Mouse (Mus musculus) erythroid progenitor cell, adult 5-6 weeks (primary cell): Measurements from ENCODE around the gene Atp6v0e. TPM values are rescaled to one million over a fixed set of nuclear protein-coding genes. Genes with fewer than 3 reads are reported as not detected.

Source experiments
- ATAC-seq: replicated peaks from 2 replicates; pipeline ENCODE4 v1.8.0; 2016; ENCODE audit warnings: moderate number of reproducible peaks, mild to moderate bottlenecking, moderate TSS enrichment, inconsistent platforms; ENCODE audit not compliant: poor library complexity, low FRiP score, severe bottlenecking
- total RNA-seq, 2 experiments: library from RNA; stranded (forward) in 1 of 2; stranded (reverse) in 1 of 2; fragments of 150-400 nt in 1 of 2; fragments of 186-747, 209-891 nt in 1 of 2; gene quantifications; 2 replicates each; pipeline versions ENCODE4 v1.2.3 to v1.2.4; 2015 to 2017; ENCODE audit warnings: low replicate concordance in 2 of 2

Atp6v0e gene
- total RNA-seq, 2 experiments from 2014 or later, result 104 to 122 TPM

DNA sequence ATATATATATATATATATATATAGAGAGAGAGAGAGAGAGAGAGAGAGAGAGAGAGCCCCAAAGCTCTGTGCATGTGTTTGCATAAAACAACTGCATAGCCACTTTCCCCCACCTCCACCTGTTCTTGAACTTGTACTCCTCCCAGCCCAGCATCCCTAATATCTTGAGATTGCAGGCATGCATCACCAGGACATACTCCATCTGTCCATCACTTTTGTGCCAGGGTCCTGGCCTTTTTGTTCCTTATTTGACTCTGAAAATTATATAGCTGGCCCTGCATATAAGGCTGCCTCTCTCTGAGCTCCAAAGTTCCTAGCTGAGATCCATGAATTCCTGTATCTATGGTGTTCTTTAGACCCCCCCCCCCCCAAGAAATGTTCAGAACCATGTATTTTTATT is 45.5 kb downstream of the Atp6v0e start:
- no peak for ATAC-seq

DNA sequence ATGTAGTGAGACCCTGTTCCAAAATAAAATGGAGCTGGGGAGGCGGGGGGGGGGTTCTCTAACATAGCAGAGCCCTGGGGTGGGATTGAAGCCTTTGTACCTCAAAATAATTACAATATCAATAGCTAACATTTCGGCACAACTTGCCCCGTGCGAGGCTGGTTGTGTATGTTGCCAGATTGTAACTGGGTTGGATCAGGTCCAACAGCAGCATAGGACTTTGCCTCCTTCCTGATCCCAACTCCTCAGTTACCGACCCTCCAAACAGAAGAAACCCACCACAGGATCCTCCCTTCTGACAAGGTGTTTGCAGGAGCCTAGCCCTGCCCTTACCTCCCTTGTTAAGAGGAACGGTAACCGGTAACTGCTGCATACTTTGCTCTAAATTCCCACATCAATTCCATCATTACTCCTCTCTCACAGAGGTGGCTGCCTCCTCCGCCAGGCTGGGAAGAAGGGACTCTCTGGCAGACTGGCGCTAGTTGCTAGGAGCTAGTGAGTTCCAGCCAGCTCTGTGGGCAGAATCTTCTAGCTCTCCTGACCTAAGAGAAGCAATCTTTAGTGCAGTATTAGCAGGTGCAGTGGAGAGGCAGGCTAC is 46.1 kb downstream of the Atp6v0e start:
- no peak for ATAC-seq

DNA sequence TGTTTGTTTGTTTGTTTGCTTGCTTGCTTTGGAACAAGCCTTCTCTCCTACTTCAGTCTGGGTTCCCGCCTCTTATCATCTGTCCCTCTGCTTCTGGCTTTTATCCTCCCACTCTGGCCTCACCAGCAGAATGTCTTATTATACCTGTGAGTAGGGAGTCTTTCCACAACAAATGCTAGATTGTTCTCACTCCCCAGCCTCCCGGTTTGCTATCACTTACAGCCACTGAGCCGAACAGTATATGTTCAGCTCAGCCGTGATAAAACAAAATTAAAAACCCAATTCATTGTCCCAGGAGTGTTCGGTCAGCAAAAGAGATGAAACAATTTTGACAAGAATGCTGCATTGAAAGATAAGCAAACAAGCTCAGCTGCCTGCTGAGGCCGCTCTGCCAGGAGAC is 47.0 kb downstream of the Atp6v0e start:
- peak; percentile 47; the same call in 1 of the 2 replicates for ATAC-seq

DNA sequence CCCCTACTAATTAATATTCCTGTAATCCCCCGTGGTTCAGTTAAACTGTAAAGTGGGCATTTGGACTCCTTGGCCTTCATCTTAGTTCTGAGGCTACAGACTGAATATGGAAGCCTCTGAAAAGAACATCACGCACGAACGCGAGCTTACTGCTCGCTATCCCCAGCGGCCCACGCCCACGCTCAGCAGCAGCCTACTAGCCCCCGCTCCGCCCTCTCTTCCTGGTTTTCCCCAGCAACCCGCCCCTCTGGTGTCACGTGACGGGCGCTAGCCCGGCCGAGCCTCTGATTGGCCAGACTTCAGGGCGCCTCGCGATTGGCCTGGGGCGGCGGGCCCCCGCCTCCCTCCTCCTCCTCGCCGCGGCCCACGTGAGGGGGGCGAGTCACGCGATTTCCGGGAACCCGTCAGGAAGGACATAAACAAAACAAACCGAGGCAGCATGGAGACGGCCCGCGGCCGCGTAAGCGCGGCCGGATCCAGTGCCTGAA is 52.3 kb downstream of the Atp6v0e start, which contains the start of gene Crebrf:
Crebrf (plus strand) TSS at position 380 of the 488 bp plus-strand sequence.
- peak; percentile 89 for ATAC-seq

DNA sequence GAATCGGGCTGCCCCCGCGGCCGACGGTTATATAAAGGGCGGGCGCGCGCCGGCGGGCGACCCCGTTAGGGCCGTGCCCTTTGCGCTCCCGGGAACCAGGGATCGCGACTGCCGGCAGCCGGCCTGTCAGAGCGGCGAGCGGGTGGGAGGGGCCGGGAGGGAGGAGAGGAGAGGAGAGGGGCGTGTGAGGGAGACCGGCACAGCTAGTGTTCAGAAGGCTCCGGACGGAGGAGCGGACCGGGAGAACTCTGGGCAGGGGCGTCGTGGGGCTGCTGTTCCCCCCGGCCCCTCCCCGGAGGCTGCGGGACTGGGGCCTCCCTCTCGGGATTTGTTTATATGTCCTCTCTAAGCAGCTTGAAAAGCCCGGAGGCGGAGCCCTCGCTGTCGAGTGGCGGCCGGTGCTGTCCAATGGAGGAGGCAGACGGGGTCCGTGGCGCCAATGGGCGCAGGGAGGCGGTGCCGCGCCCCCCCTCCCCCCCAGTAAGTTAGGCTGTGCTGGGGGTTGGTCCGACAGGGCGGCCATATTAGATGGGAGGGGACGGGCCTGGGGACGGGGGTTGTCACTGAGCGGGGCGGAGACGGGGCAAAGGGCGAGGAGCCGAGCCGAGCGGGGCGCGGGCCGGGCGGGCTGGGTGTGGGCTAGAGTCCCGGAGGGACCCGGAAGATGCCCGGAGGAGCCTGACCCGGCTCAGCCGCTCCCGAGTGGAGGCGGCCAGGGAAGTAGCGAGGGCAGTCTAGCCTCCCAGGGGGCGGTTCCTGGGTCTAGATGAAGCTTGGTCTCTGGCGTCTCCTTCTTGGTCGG is 53.1 kb downstream of the Atp6v0e start:
- peak; percentile 84 for ATAC-seq

DNA sequence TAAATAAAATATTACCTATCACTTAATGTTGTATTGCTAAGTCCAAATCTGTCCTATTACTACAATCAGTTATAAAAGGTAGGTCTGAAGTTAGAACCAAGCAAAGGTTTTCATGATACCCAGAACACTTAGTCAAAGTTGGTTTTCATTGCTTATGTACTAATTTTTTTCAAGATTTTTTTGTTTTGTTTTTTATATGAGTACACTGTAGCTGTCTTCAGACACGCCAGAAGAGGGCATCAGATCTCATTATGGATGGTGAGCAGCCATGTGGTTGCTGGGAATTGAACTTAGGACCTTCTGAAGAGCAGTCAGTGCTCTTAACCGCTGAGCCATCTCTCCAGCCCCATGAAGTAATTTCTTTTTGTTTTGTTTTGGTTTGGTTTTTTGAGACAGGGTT is 54.8 kb downstream of the Atp6v0e start:
- ATAC-seq, result no peak

DNA sequence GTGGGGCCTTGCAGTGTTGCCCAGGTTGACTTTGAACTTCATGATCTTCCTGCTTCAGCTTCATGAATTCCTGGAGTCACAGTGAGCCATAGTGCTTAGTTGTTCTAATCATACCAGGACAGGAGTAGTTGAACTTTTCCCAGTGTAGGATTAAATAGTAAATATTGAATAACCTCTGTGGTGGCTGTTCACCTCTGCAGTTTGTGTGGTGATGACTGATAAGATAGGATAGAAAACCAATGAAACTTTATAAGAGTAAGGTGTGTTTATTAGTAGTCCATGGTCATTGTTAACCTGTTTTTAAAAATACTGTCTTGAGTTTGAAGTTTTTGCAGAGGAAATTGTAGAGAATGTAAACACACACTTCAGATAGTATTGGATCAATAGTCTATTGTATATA is 56.4 kb downstream of the Atp6v0e start:
- no peak for ATAC-seq

DNA sequence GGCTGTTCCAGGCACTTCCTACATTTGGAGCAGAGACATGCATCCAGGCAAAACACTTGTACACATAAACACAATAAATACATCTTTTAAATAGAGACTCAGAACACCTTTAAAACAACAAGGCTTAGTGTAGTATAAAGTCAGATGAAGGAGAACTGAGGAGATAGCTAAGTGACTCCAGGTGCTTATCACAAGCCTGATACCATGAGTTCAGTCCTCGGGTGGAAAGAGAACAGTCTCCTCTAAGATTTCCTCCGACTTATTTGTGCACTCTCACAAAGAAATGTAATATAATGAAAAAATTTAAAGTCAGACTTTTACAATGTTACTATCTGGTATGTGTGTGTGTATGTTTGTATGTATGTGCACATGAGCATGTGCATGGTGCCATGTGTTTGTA is 58.8 kb downstream of the Atp6v0e start:
- peak; percentile 71 for ATAC-seq

DNA sequence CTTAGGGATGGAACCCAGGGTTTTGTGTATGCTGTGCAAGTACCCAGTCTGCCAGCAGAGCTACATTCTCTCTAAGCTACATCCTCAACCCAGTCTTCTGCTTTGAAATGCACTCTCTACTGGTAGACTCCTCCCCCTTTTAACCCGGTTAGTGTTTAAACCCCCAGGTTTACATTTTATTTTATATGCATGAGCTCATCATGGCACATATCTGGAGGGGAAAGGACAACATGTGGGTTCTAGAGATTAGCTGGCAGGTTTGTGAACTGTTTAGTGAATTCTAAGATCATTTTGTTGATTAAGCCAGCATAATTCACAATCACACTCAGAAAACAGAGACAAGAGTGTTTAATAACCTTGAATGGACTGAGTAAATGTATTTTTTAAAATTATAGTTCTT is 61.8 kb downstream of the Atp6v0e start:
- peak; percentile 50 for ATAC-seq

DNA sequence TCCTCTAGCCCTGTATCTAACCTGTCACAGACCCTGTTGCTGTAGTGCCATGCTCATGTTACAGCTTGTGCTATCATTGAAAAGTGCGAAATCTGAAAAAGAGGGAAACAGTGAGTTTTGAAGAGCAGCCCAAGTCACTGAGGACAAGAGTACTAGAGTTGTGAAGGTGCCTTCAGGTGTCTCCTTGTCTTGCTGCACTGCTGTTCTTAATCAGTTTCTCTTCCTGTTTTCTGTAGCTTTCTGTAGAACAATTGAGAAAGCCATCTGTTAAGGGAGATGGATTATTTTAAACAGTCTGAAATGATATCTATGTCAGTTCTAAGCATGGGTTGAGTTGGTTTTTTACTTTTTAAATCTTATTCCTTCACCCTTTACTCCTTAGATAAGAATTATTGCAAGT is 63.6 kb downstream of the Atp6v0e start:
- ATAC-seq, result no peak

DNA sequence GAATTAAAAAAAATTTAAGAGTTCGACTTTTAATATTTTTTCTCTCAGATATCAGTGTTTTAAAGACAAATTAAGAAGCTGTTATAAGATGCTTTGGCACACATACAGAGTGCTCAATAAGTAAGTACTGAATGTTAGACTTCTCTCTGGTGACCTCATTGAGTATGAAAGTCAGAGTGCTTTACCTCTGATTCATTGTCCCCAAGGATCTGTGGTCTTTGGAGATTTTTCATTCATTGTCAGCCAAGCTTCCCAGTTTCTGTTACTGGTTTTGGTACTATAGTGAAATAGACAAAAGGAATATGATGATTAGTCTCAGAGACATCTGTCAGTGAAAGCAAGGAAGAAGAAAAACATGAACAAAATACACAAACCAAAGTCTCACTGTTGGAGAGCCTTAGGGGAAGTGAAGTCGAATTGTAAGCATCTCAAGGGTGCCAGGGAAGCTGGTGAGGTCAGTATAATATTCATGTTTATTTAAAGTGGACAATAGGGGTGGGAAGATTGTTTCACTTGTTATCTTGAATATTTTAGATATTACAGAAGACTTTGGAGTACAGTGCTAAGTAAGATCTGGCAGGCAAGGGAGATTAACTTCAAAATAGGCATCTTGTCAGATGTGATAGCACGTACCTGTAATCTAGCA is 64.2 kb downstream of the Atp6v0e start:
- ATAC-seq, result no peak

DNA sequence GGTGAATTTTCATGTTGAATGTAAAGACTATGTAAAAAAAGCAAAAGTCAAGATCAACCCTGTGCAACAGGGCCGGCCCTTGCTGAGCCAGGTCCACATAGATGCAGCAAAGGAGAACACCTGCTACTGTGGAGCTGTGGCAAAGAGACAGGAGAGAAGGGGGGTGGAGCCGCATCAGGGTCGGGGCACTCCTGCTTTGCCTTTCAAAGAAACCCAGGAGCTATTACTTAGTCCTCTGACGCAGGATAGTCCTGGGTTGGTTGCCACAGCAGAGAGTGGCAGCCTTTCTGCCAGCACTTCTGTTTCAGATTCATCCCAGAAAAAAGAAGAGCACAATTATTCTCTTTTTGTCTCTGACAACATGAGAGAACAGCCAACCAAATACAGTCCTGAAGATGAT is 79.5 kb downstream of the Atp6v0e start:
- no peak for ATAC-seq

DNA sequence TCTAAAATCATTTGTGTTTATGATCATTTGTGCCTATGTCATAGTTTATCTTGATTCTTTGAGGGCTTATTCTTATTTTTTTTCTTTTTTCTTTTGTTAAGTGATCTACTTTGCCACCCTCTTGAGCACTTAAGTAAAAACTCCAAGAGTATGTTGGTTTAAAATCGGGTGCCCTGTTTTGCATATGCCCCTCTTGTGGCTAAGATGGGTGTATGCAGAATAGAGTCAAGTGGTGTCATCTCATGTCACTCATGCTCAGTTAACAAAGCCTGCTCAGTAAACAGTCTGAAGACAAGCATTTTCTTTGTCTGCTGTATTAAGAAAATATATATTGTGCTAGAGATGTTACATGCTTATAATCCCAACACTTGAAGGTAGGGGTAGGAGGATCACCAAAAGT is 80.3 kb downstream of the Atp6v0e start:
- no peak for ATAC-seq

Other genes starting within 250 kb of the Atp6v0e start
- 0.72 and 2.5 TPM in 2 replicates for gene Neurl1b, start 248.4 kb upstream of the Atp6v0e start, total RNA-seq (2015; ENCODE audit: low replicate concordance)
- 1.5 and 2.4 TPM in 2 replicates for gene Neurl1b, start 248.4 kb upstream of the Atp6v0e start, total RNA-seq (2017; ENCODE audit: low replicate concordance)
- 6.7 and 12.6 TPM in 2 replicates for gene Ergic1, start 101.7 kb upstream of the Atp6v0e start, total RNA-seq (2015; ENCODE audit: low replicate concordance)
- 3.7 and 3.9 TPM in 2 replicates for gene Ergic1, start 101.7 kb upstream of the Atp6v0e start, total RNA-seq (2017; ENCODE audit: low replicate concordance)
- 156 and 175 TPM in 2 replicates for gene Dusp1, start 101.1 kb upstream of the Atp6v0e start, total RNA-seq (2015; ENCODE audit: low replicate concordance)
- gene Dusp1, start 101.1 kb upstream of the Atp6v0e start, total RNA-seq (2017; ENCODE audit: low replicate concordance), result 20.0 and 35.4 TPM in 2 replicates
- gene Crebrf, start 52.4 kb downstream of the Atp6v0e start, total RNA-seq (2015; ENCODE audit: low replicate concordance), result 9.6 and 17.7 TPM in 2 replicates
- 10.4 and 25.2 TPM in 2 replicates for gene Crebrf, start 52.4 kb downstream of the Atp6v0e start, total RNA-seq (2017; ENCODE audit: low replicate concordance)
- 18.0 and 18.9 TPM in 2 replicates for gene Bnip1, start 117.8 kb downstream of the Atp6v0e start, total RNA-seq (2015; ENCODE audit: low replicate concordance)
- 13.9 and 16.8 TPM in 2 replicates for gene Bnip1, start 117.8 kb downstream of the Atp6v0e start, total RNA-seq (2017; ENCODE audit: low replicate concordance)
- gene Nkx2-5, start 181.8 kb downstream of the Atp6v0e start, total RNA-seq (2015; ENCODE audit: low replicate concordance), result not detected in 2 replicates
- not detected in 2 replicates for gene Nkx2-5, start 181.8 kb downstream of the Atp6v0e start, total RNA-seq (2017; ENCODE audit: low replicate concordance)